Mouse (Mus musculus) T-helper 17 cell (primary cell): ENCODE results near the gene Gm9837.

ENCODE experiments used
- in situ Hi-C, 2 experiments: fragments of 300-600 bp; cut with MboI, MseI; formaldehyde crosslinking; loops; 1 replicate in 1 of 2; 2 replicates in 1 of 2; pipeline ENCODE4 v1.15.1; 2025; ENCODE audit warnings: high pct_unique_total_duplicates in 2 of 2

The Gm9837 gene

GRCm38 (mm10) chr11:53425711-53426255 is 44.5 kb downstream of the Gm9837 start:
- in situ Hi-C loops, result no loop called here

- in situ Hi-C loops, result no loop called here
Measured at GRCm38 (mm10) chr11:53425251-53425650, 45.0 kb downstream of the Gm9837 start.

DNA sequence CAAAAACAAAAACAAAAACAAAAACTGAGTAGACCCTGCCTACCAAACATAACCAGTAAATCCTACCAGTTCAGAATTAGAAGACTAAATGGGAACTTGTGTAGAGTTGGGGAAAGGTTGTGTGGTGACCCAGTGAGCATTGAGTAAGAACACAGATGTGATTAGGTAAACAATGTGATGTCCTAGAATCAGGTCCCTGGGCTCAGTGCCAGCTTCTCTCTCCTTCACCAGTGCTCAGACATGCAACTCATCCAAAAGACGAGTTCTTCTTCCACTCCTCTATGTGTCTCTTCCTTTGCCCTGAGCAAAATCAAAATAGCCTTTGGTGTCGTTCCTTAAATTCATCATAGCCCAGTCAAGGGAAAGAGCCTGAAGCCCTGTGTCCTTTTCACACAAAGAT is 45.5 kb downstream of the Gm9837 start:
- in situ Hi-C loops, result no loop called here

- in situ Hi-C loops, result no loop called here
Measured at GRCm38 (mm10) chr11:53423036-53423435, 47.2 kb downstream of the Gm9837 start, which contains the start of gene Leap2. Gene Leap2 (minus strand): TSS chr11:53423170.
